Mouse (Mus musculus): Measurements from ENCODE around the gene Syngap1. TPM values are rescaled to one million over a fixed set of nuclear protein-coding genes. Genes with fewer than 3 reads are reported as not detected.
"Not testable (repeated sequence)": the region's sequence is repeated elsewhere in the genome, so short reads cannot be mapped to it uniquely, and the experiment has no call there.

Gene Syngap1
- total RNA-seq, 4 experiments from 2014 or later, result 1.4 to 2.6 (median 1.9) TPM

- DNase-seq (ENCODE audit: low spot score in 2 of 2), result no peak
Measured at GRCm38 (mm10) chr17:26953726-26954125, 12.7 kb downstream of the Syngap1 start.

- no peak for DNase-seq (ENCODE audit: low spot score in 2 of 2)
Measured at GRCm38 (mm10) chr17:26956309-26956708, 15.3 kb downstream of the Syngap1 start.

GRCm38 (mm10) chr17:26956895-26957294 lies 15.8 kb downstream of the Syngap1 start:
- DNase-seq (ENCODE audit: low spot score in 2 of 2), result no peak

GRCm38 (mm10) chr17:26957872-26958271 lies 16.8 kb downstream of the Syngap1 start:
- DNase-seq (ENCODE audit: low spot score in 2 of 2), result no peak

- DNase-seq (ENCODE audit: low spot score in 2 of 2), result no peak
Measured at GRCm38 (mm10) chr17:26958880-26959279, 17.8 kb downstream of the Syngap1 start.

- DNase-seq (ENCODE audit: low spot score in 2 of 2), result no peak
Measured at GRCm38 (mm10) chr17:26959815-26960214, 18.8 kb downstream of the Syngap1 start.

- no peak for DNase-seq (ENCODE audit: low spot score in 2 of 2)
Measured at GRCm38 (mm10) chr17:26961572-26962240, 20.7 kb downstream of the Syngap1 start.

- no peak for DNase-seq (ENCODE audit: low spot score in 2 of 2)
Measured at GRCm38 (mm10) chr17:26966993-26967392, 25.9 kb downstream of the Syngap1 start.

GRCm38 (mm10) chr17:26967477-26967876 lies 26.4 kb downstream of the Syngap1 start:
- no peak for DNase-seq (ENCODE audit: low spot score in 2 of 2)

- no peak for DNase-seq (ENCODE audit: low spot score in 2 of 2)
Measured at GRCm38 (mm10) chr17:26968200-26968611, 27.2 kb downstream of the Syngap1 start.

GRCm38 (mm10) chr17:26969257-26969656 lies 28.2 kb downstream of the Syngap1 start:
- DNase-seq (ENCODE audit: low spot score in 2 of 2), result no peak

GRCm38 (mm10) chr17:26970221-26970620 lies 29.2 kb downstream of the Syngap1 start:
- no peak for DNase-seq (ENCODE audit: low spot score in 2 of 2)

GRCm38 (mm10) chr17:26971247-26971905 lies 30.3 kb downstream of the Syngap1 start:
- no peak for DNase-seq (ENCODE audit: low spot score in 2 of 2)

- DNase-seq (ENCODE audit: low spot score in 2 of 2), result no peak
Measured at GRCm38 (mm10) chr17:26972107-26972506, 31.1 kb downstream of the Syngap1 start.

- peak; percentile 92 to 93 for DNase-seq (ENCODE audit: low spot score in 2 of 2)
Measured at GRCm38 (mm10) chr17:26972703-26973574, 31.9 kb downstream of the Syngap1 start, which contains the start of gene Zbtb9. TSS of gene Zbtb9 (plus strand) at chr17:26973167.

GRCm38 (mm10) chr17:26974547-26974946 lies 33.5 kb downstream of the Syngap1 start:
- DNase-seq (ENCODE audit: low spot score in 2 of 2), result no peak

GRCm38 (mm10) chr17:26975415-26975814 lies 34.4 kb downstream of the Syngap1 start:
- no peak for DNase-seq (ENCODE audit: low spot score in 2 of 2)

GRCm38 (mm10) chr17:26977354-26977753 lies 36.3 kb downstream of the Syngap1 start:
- not testable (repeated sequence) for DNase-seq (ENCODE audit: low spot score in 2 of 2)

GRCm38 (mm10) chr17:26979426-26979825 lies 38.4 kb downstream of the Syngap1 start:
- DNase-seq (ENCODE audit: low spot score in 2 of 2), result no peak

GRCm38 (mm10) chr17:26981050-26981449 lies 40.0 kb downstream of the Syngap1 start:
- no peak for DNase-seq (ENCODE audit: low spot score in 2 of 2)

- no peak for DNase-seq (ENCODE audit: low spot score in 2 of 2)
Measured at GRCm38 (mm10) chr17:26983382-26983781, 42.3 kb downstream of the Syngap1 start.
